ENCODE assay signal across 10 mouse cellular contexts in genomic region chr19:16625610-16626395, GRCm38 (mm10).
DNase-seq lines count a peak whose midpoint lies in the region; ATAC-seq and TF ChIP-seq lines count a peak whose summit lies in the region.
"Had no signal": no experiment of that assay in that cellular context is flagged by ENCODE, and none has a peak within 500 bp of the region (broad histone marks: within the 10 kb centered on the region; RNA-seq: fewer than 3 reads in every experiment).

No protein-coding gene starts in this region.

- peak overlapping the region; percentile 31; the same call in 1 of the 2 replicates for H3K4me2 ChIP-seq in heart, embryonic 14.5 days (ENCODE audit: low read length)
- H3K4me2 ChIP-seq in liver, embryonic 14.5 days (ENCODE audit: low read depth), result peak overlapping the region; percentile 36

- 10% methylated on average over 14 of the region's 14 CpGs for WGBS in heart, embryonic 14.5 days
- 83% methylated on average over 14 of the region's 14 CpGs for WGBS in thymus, adult 2 months
- WGBS in liver, embryonic 14.5 days (ENCODE audit: insufficient replicate concordance), result 24% methylated on average over 14 of the region's 14 CpGs

- TF ChIP-seq EP300 in liver, embryonic 14.5 days (IDR thresholded peaks at IDR 0.05; ENCODE audit: low read depth), result no peak

- peaks cover 2 to 4% of the 10 kb centered on the region in 2 experiments; a peak in 2 of 4 replicates for H3K4me1 ChIP-seq in heart, embryonic 14.5 days (ENCODE audit: control insufficient read depth in 2 of 2, insufficient read depth in 2 of 2, low read length in 2 of 2)
- peaks cover 2% of the 10 kb centered on the region; the same call in 1 of the 2 replicates for H3K4me1 ChIP-seq in thymus, adult 2 months (replicated peaks; ENCODE audit: control insufficient read depth, insufficient read depth, low read length)
- peaks cover 8 to 10% of the 10 kb centered on the region in 2 experiments for H3K4me1 ChIP-seq in liver, embryonic 14.5 days (replicated peaks; ENCODE audit: control insufficient read depth in 2 of 2, insufficient read depth in 2 of 2, low read length in 1 of 2)

- ATAC-seq in heart, embryonic 14.5 days (ENCODE audit: insufficient number of reproducible peaks, insufficient read depth, low FRiP score, low read depth), result peak; percentile 50
- peak; percentile 91 for ATAC-seq in liver, embryonic 14.5 days (ENCODE audit: insufficient read depth)

- no peak overlapping the region for H3K9ac ChIP-seq in heart, embryonic 14.5 days (ENCODE audit: low read length)
- no peak overlapping the region for H3K9ac ChIP-seq in liver, embryonic 14.5 days (replicated peaks)

- TF ChIP-seq POLR2A in thymus, adult 2 months (IDR thresholded peaks at IDR 0.05; ENCODE audit: control insufficient read depth, extremely low read depth, insufficient read depth, low read length, poor library complexity), result no peak

- H3K36me3 ChIP-seq in heart, embryonic 14.5 days (ENCODE audit: control insufficient read depth, insufficient read depth, low read length), result no peaks in the 10 kb centered on the region
- H3K36me3 ChIP-seq in thymus, adult 2 months (ENCODE audit: control insufficient read depth, insufficient read depth, low read length), result no peaks in the 10 kb centered on the region
- H3K36me3 ChIP-seq in liver, embryonic 14.5 days (replicated peaks; ENCODE audit: control insufficient read depth, insufficient read depth, low read depth), result no peaks in the 10 kb centered on the region

- no peak for DNase-seq in heart, postnatal 36 days
- DNase-seq in thymus, adult 2 months, result peak; percentile 3
- DNase-seq in thymus, postnatal 10 days (ENCODE audit: low spot score in 2 of 2), result no peak
- peak; percentile 50 to 58 (median 57) for DNase-seq in liver, embryonic 14.5 days (ENCODE audit: low read depth in 3 of 3, low spot score in 3 of 3)
- DNase-seq in left cerebral cortex, adult 8-10 months (ENCODE audit: low spot score in 2 of 2), result no peak
- DNase-seq in spleen, postnatal 10 days (ENCODE audit: low spot score in 2 of 2), result no peak
- DNase-seq in yolk sac, embryonic 10.5 days (ENCODE audit: low spot score), result no peak
- DNase-seq: cerebellum, adult 9-11 months; gastrocnemius, postnatal 25 days had no signal

- H3K27ac ChIP-seq in heart, embryonic 14.5 days (replicated peaks in 1 of 2; ENCODE audit: control insufficient read depth in 1 of 2, insufficient read depth in 1 of 2, low read depth in 2 of 2, low read length in 2 of 2), result no peak overlapping the region
- H3K27ac ChIP-seq in thymus, adult 2 months (ENCODE audit: control insufficient read depth, insufficient read depth, low read length), result no peak overlapping the region
- H3K27ac ChIP-seq in liver, embryonic 14.5 days, result no peak overlapping the region; the same call in 1 of the 2 replicates

- no peak overlapping the region for H3K4me3 ChIP-seq in heart, embryonic 14.5 days (ENCODE audit: control insufficient read depth in 1 of 2, insufficient read depth in 1 of 2, low read depth in 1 of 2, low read length in 2 of 2)
- no peak overlapping the region for H3K4me3 ChIP-seq in thymus, adult 2 months (ENCODE audit: control insufficient read depth, insufficient read depth, low read length)
- H3K4me3 ChIP-seq in liver, embryonic 14.5 days (ENCODE audit: insufficient read depth in 1 of 2, low read depth in 2 of 2, low read length in 2 of 2), result no peak overlapping the region

- H3K27me3 ChIP-seq in heart, embryonic 14.5 days (ENCODE audit: control insufficient read depth, insufficient read depth, low read length), result no peaks in the 10 kb centered on the region
- no peaks in the 10 kb centered on the region for H3K27me3 ChIP-seq in thymus, adult 2 months (ENCODE audit: control insufficient read depth, insufficient read depth, low read length)
- no peaks in the 10 kb centered on the region for H3K27me3 ChIP-seq in liver, embryonic 14.5 days (ENCODE audit: control insufficient read depth, insufficient read depth, low read length)

- intact Hi-C loops in heart, postnatal 36 days (cut with DNase I), result no loop called here

- TF ChIP-seq CTCF in thymus, adult 2 months (IDR thresholded peaks at IDR 0.05; ENCODE audit: borderline replicate concordance, control insufficient read depth, extremely low read depth, insufficient read depth, low read length, poor library complexity), result no peak
- TF ChIP-seq CTCF in liver, embryonic 14.5 days (IDR thresholded peaks at IDR 0.05; ENCODE audit: low read depth), result no peak

- no peaks in the 10 kb centered on the region for H3K9me3 ChIP-seq in heart, embryonic 14.5 days (ENCODE audit: control insufficient read depth, low read length)
- no peaks in the 10 kb centered on the region for H3K9me3 ChIP-seq in liver, embryonic 14.5 days (ENCODE audit: control insufficient read depth, low read length)

Comparison
In these comparisons a context has a peak if more than half of its experiments do, and no peak if none do; other contexts are left out.
1. DNase-seq: peak in thymus, adult 2 months (single experiment) and liver, embryonic 14.5 days (3 of 3); none in heart, postnatal 36 days (0 of 2), thymus, postnatal 10 days (0 of 2), left cerebral cortex, adult 8-10 months (0 of 2), spleen, postnatal 10 days (0 of 2) and yolk sac, embryonic 10.5 days (single experiment).